ENCODE assay signal across 19 mouse cellular contexts in the genomic region with DNA sequence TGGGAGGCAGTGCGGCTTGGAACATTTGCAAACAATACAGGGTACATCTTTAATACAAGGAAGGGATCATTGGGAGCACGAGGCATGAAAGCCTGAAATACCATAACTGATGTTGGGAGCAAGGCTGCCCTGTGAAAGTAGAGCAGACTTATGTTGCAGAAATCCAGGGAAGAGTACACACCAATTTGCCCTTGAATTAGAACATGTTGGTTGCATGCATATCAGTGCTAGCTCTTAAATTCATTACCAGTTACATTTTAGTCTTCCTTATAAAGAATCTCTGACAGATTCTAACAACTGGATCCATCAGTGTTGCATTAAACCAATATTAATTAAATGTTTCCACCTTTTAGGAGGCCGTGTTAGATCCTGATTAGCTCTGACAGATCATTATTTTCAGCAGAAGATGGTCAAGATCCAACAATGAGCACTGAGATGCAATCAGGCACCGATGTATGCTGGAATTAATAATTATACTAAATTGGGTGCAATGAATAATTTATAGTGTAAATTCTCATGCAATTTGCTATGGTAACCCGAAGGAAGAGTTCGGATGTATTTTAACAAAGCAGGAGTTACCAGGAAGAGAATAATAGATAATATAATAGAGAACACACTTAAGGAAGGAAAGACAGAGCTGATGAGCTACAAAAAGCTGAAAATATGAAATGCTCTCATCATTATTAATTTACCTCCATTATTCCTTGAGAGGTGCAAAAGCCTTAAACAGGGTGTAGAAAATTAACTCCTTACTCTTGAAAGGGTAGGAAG.
DNase-seq lines count a peak whose midpoint lies in the region; ATAC-seq lines count a peak whose summit lies in the region.
"Had no signal": no experiment of that assay in that cellular context is flagged by ENCODE, and none has a peak within 500 bp of the region (broad histone marks: within the 10 kb centered on the region; RNA-seq: fewer than 3 reads in every experiment).

No protein-coding gene starts in this region.

- ATAC-seq in forebrain, embryonic 13.5 days = peak; percentile 62; the same call in 1 of the 2 replicates
- no peak for ATAC-seq in forebrain, embryonic 11.5 days (replicated peaks; ENCODE audit: low FRiP score)
- ATAC-seq in midbrain, embryonic 14.5 days (ENCODE audit: low FRiP score, low TSS enrichment) = peak; percentile 40; the same call in 1 of the 2 replicates
- ATAC-seq in midbrain, embryonic 11.5 days (ENCODE audit: low FRiP score) = no peak
- peak; percentile 51 for ATAC-seq in midbrain, embryonic 16.5 days
- no peak for ATAC-seq in intestine, embryonic 16.5 days
- ATAC-seq: hindbrain, postnatal 0 days had no signal

- no peaks in the 10 kb centered on the region for H3K36me3 ChIP-seq in forebrain, embryonic 13.5 days (ENCODE audit: poor library complexity, severe bottlenecking)
- H3K36me3 ChIP-seq in forebrain, embryonic 11.5 days (ENCODE audit: control insufficient read depth, insufficient read depth, low read length) = no peaks in the 10 kb centered on the region
- no peaks in the 10 kb centered on the region for H3K36me3 ChIP-seq in midbrain, embryonic 14.5 days (ENCODE audit: control insufficient read depth, insufficient read depth, low read length)
- H3K36me3 ChIP-seq in midbrain, embryonic 11.5 days (ENCODE audit: control insufficient read depth, insufficient read depth, low read length) = no peaks in the 10 kb centered on the region
- H3K36me3 ChIP-seq in midbrain, embryonic 16.5 days (ENCODE audit: control insufficient read depth, insufficient read depth, low read length) = no peaks in the 10 kb centered on the region
- no peaks in the 10 kb centered on the region for H3K36me3 ChIP-seq in intestine, embryonic 16.5 days (ENCODE audit: control insufficient read depth, insufficient read depth, low read length)
- H3K36me3 ChIP-seq: embryonic facial prominence, embryonic 10.5 days; heart, embryonic 13.5 days; hindbrain, embryonic 13.5 days had no signal

- no peak overlapping the region for H3K27ac ChIP-seq in forebrain, embryonic 13.5 days
- H3K27ac ChIP-seq in forebrain, embryonic 11.5 days (ENCODE audit: low read depth, low read length) = no peak overlapping the region
- H3K27ac ChIP-seq in midbrain, embryonic 14.5 days (replicated peaks; ENCODE audit: low read depth, low read length) = no peak overlapping the region
- H3K27ac ChIP-seq in midbrain, embryonic 11.5 days (ENCODE audit: low read depth, low read length) = no peak overlapping the region
- H3K27ac ChIP-seq in midbrain, embryonic 16.5 days (ENCODE audit: low read length) = no peak overlapping the region
- no peak overlapping the region for H3K27ac ChIP-seq in intestine, embryonic 16.5 days (ENCODE audit: low read length)
- H3K27ac ChIP-seq: embryonic facial prominence, embryonic 10.5 days; heart, embryonic 13.5 days; hindbrain, embryonic 13.5 days; hindbrain, postnatal 0 days had no signal

- no peak for DNase-seq in forebrain, embryonic 11.5 days (ENCODE audit: low spot score)
- peak; percentile 41 for DNase-seq in midbrain, embryonic 14.5 days
- no peak for DNase-seq in midbrain, embryonic 11.5 days (ENCODE audit: low spot score, missing footprints)
- no peak for DNase-seq in left cerebral cortex, postnatal 36 days (ENCODE audit: low spot score in 2 of 2)
- no peak for DNase-seq in MN1 (ENCODE audit: low spot score)
- DNase-seq: adrenal gland, adult 2 months; adrenal gland, postnatal 25 days; cerebellum, adult 2 months; cerebellum, postnatal 10 days; gastrocnemius, postnatal 25 days; heart, adult 11 months; heart, postnatal 36 days had no signal

- H3K4me2 ChIP-seq in forebrain, embryonic 13.5 days = no peak overlapping the region
- H3K4me2 ChIP-seq in forebrain, embryonic 11.5 days (ENCODE audit: low read depth, low read length, severe bottlenecking) = no peak overlapping the region
- no peak overlapping the region for H3K4me2 ChIP-seq in midbrain, embryonic 14.5 days (ENCODE audit: low read length)
- H3K4me2 ChIP-seq in midbrain, embryonic 11.5 days = no peak overlapping the region
- no peak overlapping the region for H3K4me2 ChIP-seq in midbrain, embryonic 16.5 days (ENCODE audit: low read length)
- no peak overlapping the region for H3K4me2 ChIP-seq in intestine, embryonic 16.5 days (ENCODE audit: low read depth, low read length)
- H3K4me2 ChIP-seq: heart, embryonic 13.5 days; hindbrain, embryonic 13.5 days had no signal

- 63% methylated on average over 6 of the region's 6 CpGs for WGBS in forebrain, embryonic 13.5 days
- 81% methylated on average over 6 of the region's 6 CpGs for WGBS in forebrain, embryonic 11.5 days
- WGBS in midbrain, embryonic 14.5 days = 48% methylated on average over 6 of the region's 6 CpGs
- 84% methylated on average over 6 of the region's 6 CpGs for WGBS in midbrain, embryonic 11.5 days
- 44% methylated on average over 6 of the region's 6 CpGs for WGBS in midbrain, embryonic 16.5 days
- WGBS in intestine, embryonic 16.5 days = 83% methylated on average over 6 of the region's 6 CpGs

- intact Hi-C loops in left cerebral cortex, postnatal 36 days (cut with DNase I) = no loop called here

- no peaks in the 10 kb centered on the region for H3K4me1 ChIP-seq in forebrain, embryonic 13.5 days
- no peaks in the 10 kb centered on the region for H3K4me1 ChIP-seq in forebrain, embryonic 11.5 days (replicated peaks; ENCODE audit: control insufficient read depth, insufficient read depth, low read length)
- H3K4me1 ChIP-seq in midbrain, embryonic 14.5 days (ENCODE audit: control insufficient read depth, insufficient read depth, low read length) = no peaks in the 10 kb centered on the region
- no peaks in the 10 kb centered on the region for H3K4me1 ChIP-seq in midbrain, embryonic 11.5 days (ENCODE audit: control insufficient read depth, insufficient read depth, low read length)
- no peaks in the 10 kb centered on the region for H3K4me1 ChIP-seq in midbrain, embryonic 16.5 days (ENCODE audit: control insufficient read depth, insufficient read depth, low read length)
- no peaks in the 10 kb centered on the region for H3K4me1 ChIP-seq in intestine, embryonic 16.5 days (ENCODE audit: control insufficient read depth, insufficient read depth, low read length)
- H3K4me1 ChIP-seq: embryonic facial prominence, embryonic 10.5 days; heart, embryonic 13.5 days; hindbrain, embryonic 13.5 days had no signal

- H3K9ac ChIP-seq in forebrain, embryonic 13.5 days = no peak overlapping the region
- H3K9ac ChIP-seq in forebrain, embryonic 11.5 days (ENCODE audit: low read length) = no peak overlapping the region
- no peak overlapping the region for H3K9ac ChIP-seq in midbrain, embryonic 14.5 days (replicated peaks; ENCODE audit: low read length)
- H3K9ac ChIP-seq in midbrain, embryonic 11.5 days (ENCODE audit: low read length) = no peak overlapping the region
- H3K9ac ChIP-seq in midbrain, embryonic 16.5 days (ENCODE audit: low read depth, low read length) = no peak overlapping the region
- H3K9ac ChIP-seq in intestine, embryonic 16.5 days (ENCODE audit: low read depth, low read length) = no peak overlapping the region
- H3K9ac ChIP-seq: heart, embryonic 13.5 days; hindbrain, embryonic 13.5 days had no signal

- no peak overlapping the region for H3K4me3 ChIP-seq in forebrain, embryonic 13.5 days
- H3K4me3 ChIP-seq in forebrain, embryonic 11.5 days (ENCODE audit: low read depth, low read length) = no peak overlapping the region
- no peak overlapping the region for H3K4me3 ChIP-seq in midbrain, embryonic 14.5 days (replicated peaks; ENCODE audit: low read depth, low read length)
- H3K4me3 ChIP-seq in midbrain, embryonic 11.5 days (ENCODE audit: low read depth, low read length) = no peak overlapping the region
- H3K4me3 ChIP-seq in midbrain, embryonic 16.5 days (ENCODE audit: low read depth, low read length) = no peak overlapping the region
- no peak overlapping the region for H3K4me3 ChIP-seq in intestine, embryonic 16.5 days (ENCODE audit: low read length)
- H3K4me3 ChIP-seq: embryonic facial prominence, embryonic 10.5 days; heart, embryonic 13.5 days; hindbrain, embryonic 13.5 days had no signal

- H3K9me3 ChIP-seq in forebrain, embryonic 13.5 days (replicated peaks) = no peaks in the 10 kb centered on the region
- no peaks in the 10 kb centered on the region for H3K9me3 ChIP-seq in forebrain, embryonic 11.5 days (ENCODE audit: control insufficient read depth, low read length)
- H3K9me3 ChIP-seq in midbrain, embryonic 14.5 days (ENCODE audit: control insufficient read depth, low read length) = no peaks in the 10 kb centered on the region
- no peaks in the 10 kb centered on the region for H3K9me3 ChIP-seq in midbrain, embryonic 11.5 days (ENCODE audit: control insufficient read depth, low read length)
- H3K9me3 ChIP-seq in midbrain, embryonic 16.5 days (replicated peaks; ENCODE audit: control insufficient read depth, low read length, poor library complexity, severe bottlenecking) = no peaks in the 10 kb centered on the region
- H3K9me3 ChIP-seq in intestine, embryonic 16.5 days (ENCODE audit: control insufficient read depth, low read length) = no peaks in the 10 kb centered on the region
- H3K9me3 ChIP-seq: embryonic facial prominence, embryonic 10.5 days; heart, embryonic 13.5 days; hindbrain, embryonic 13.5 days had no signal

- no peaks in the 10 kb centered on the region for H3K27me3 ChIP-seq in forebrain, embryonic 13.5 days
- no peaks in the 10 kb centered on the region for H3K27me3 ChIP-seq in forebrain, embryonic 11.5 days (ENCODE audit: control insufficient read depth, insufficient read depth, low read length)
- H3K27me3 ChIP-seq in midbrain, embryonic 14.5 days (ENCODE audit: control insufficient read depth, insufficient read depth, low read length) = no peaks in the 10 kb centered on the region
- no peaks in the 10 kb centered on the region for H3K27me3 ChIP-seq in midbrain, embryonic 11.5 days (ENCODE audit: control insufficient read depth, insufficient read depth, low read length)
- no peaks in the 10 kb centered on the region for H3K27me3 ChIP-seq in midbrain, embryonic 16.5 days (ENCODE audit: control insufficient read depth, insufficient read depth, low read depth, low read length)
- H3K27me3 ChIP-seq in intestine, embryonic 16.5 days (replicated peaks; ENCODE audit: control insufficient read depth, insufficient read depth, low read length) = no peaks in the 10 kb centered on the region
- H3K27me3 ChIP-seq: heart, embryonic 13.5 days; hindbrain, embryonic 13.5 days had no signal

Comparison
In these comparisons a context has a peak if more than half of its experiments do, and no peak if none do; other contexts are left out.
1. ATAC-seq: peak in forebrain, embryonic 13.5 days (single experiment), midbrain, embryonic 14.5 days (single experiment) and midbrain, embryonic 16.5 days (single experiment); none in forebrain, embryonic 11.5 days (single experiment), midbrain, embryonic 11.5 days (single experiment) and intestine, embryonic 16.5 days (single experiment).